Mouse (Mus musculus) limb, embryonic 14.5 days (tissue): ENCODE measurements at regions not wholly inside any gene's neighbourhood (a gene's known extent, or its start where the extent isn't known, plus 50 kb on each side); places are given as distances from the start of the nearest gene placed in this dataset.

ENCODE experiments used
- ATAC-seq: fragments of 200-750 bp; cut with Nextera tagmentation; 2 replicates; pipeline ENCODE4 v1.8.0; 2017; ENCODE audit warnings: low read depth, moderate number of reproducible peaks, moderate TSS enrichment; ENCODE audit not compliant: low FRiP score
- DNase-seq: peaks from one replicate; pipeline ENCODE4 v3.0.0-alpha.2; 2015; ENCODE audit warnings: low spot score
- H3K27ac ChIP-seq: fragments of 300-500 bp; sonication (generic); replicated peaks from 2 replicates; pipeline ENCODE4 v1.5.1; 2014; ENCODE audit warnings: low read depth, mild to moderate bottlenecking, low read length, moderate library complexity, mixed read lengths
- H3K27me3 ChIP-seq: fragments of 300-500 bp; sonication (generic); 2 replicates; pipeline ENCODE4 v1.6.1; 2014; ENCODE audit warnings: low read length, mixed read lengths; ENCODE audit not compliant: control insufficient read depth, insufficient read depth
- H3K36me3 ChIP-seq: fragments of 300-500 bp; sonication (generic); 2 replicates; pipeline ENCODE4 v1.6.1; 2014; ENCODE audit warnings: mild to moderate bottlenecking, low read length, moderate library complexity, mixed read lengths; ENCODE audit not compliant: control insufficient read depth, insufficient read depth
- H3K4me1 ChIP-seq: fragments of 300-500 bp; sonication (generic); 2 replicates; pipeline ENCODE4 v1.6.1; 2014; ENCODE audit warnings: antibody characterized with exemption, low read length, mixed read lengths; ENCODE audit not compliant: control insufficient read depth, insufficient read depth
- H3K4me2 ChIP-seq: fragments of 300-500 bp; sonication (generic); replicated peaks from 2 replicates; pipeline ENCODE4 v1.6.1; 2014; ENCODE audit warnings: low read depth, mild to moderate bottlenecking, low read length, moderate library complexity; ENCODE audit not compliant: severe bottlenecking
- H3K4me3 ChIP-seq: fragments of 300-500 bp; sonication (generic); replicated peaks from 2 replicates; pipeline ENCODE4 v1.5.1; 2014; ENCODE audit warnings: low read length
- H3K9ac ChIP-seq: fragments of 300-500 bp; sonication (generic); 2 replicates; pipeline ENCODE4 v1.6.1; 2014; ENCODE audit warnings: mild to moderate bottlenecking, low read depth, low read length, moderate library complexity; ENCODE audit not compliant: severe bottlenecking
- H3K9me3 ChIP-seq: fragments of 300-500 bp; sonication (generic); 2 replicates; pipeline ENCODE4 v1.6.1; 2016; ENCODE audit warnings: low read length; ENCODE audit not compliant: control insufficient read depth
- POLR2A ChIP-seq: fragments of 200-500 bp; IDR thresholded peaks from 2 replicates; pipeline ENCODE4 v1.8.0; 2012; ENCODE audit warnings: inconsistent platforms, mild to moderate bottlenecking, moderate library complexity, borderline replicate concordance; ENCODE audit not compliant: insufficient read depth, insufficient read length; ENCODE audit errors: extremely low read depth
- WGBS: fragments of 180-500 bp; shearing (Covaris S2); extraction: QIAGEN DNeasy Blood & Tissue Kit; methylation state at CpG from one replicate; pipeline ENCODE4 v1.1.7; 2014; 5-methylcytosine and 5-hydroxymethylcytosine counted together

GRCm38 (mm10) chr7:136838971-136839370, 55.4 kb upstream of the Mgmt start:
- peak; percentile 8 for DNase-seq
- no peak overlapping the region for H3K27ac ChIP-seq
- WGBS = 44% methylated on average over 5 of the region's 5 CpGs
- H3K27me3 ChIP-seq = no peaks in the 10 kb centered on the region
- peaks cover 12% of the 10 kb centered on the region; the same call in 1 of the 2 replicates for H3K4me1 ChIP-seq
- H3K9me3 ChIP-seq = no peaks in the 10 kb centered on the region
- ATAC-seq = no peak
- no peak for TF ChIP-seq POLR2A
- H3K4me2 ChIP-seq = no peak overlapping the region
- H3K36me3 ChIP-seq = no peaks in the 10 kb centered on the region
- no peak overlapping the region for H3K9ac ChIP-seq
- no peak overlapping the region for H3K4me3 ChIP-seq

DNA sequence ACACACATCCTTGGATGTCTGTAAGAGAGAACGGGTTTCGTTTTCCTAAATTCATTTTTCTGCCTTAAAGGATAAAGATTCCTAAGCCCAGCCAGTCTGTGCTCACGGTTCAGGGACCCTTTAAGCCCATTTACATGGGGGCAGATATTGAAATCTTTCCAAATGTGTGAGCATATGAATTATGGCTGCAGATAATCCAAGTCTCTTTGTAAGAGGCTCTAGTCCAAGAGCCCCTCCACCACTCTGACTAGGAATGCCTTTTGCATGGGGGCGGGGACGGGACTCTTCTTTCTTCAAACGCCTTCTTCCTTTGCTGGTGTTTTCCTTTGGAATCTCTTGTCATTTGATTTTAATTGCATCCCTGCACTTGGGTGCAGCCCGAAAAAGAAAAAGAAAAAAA, 54.2 kb upstream of the Mgmt start:
- Histone ChIP-seq H3K27me3 (no peaks in the 10 kb centered on the region), H3K4me2 (no peak overlapping the region), H3K4me1 (peaks cover 15% of the 10 kb centered on the region; the same call in 1 of the 2 replicates), H3K9me3 (no peaks in the 10 kb centered on the region), H3K4me3 (no peak overlapping the region), H3K27ac (no peak overlapping the region), H3K36me3 (no peaks in the 10 kb centered on the region), H3K9ac (no peak overlapping the region)
- ATAC-seq (no peak), DNase-seq (peak; percentile 32)
- WGBS = 70% methylated on average over 7 of the region's 7 CpGs
- no peak for TF ChIP-seq POLR2A

DNA sequence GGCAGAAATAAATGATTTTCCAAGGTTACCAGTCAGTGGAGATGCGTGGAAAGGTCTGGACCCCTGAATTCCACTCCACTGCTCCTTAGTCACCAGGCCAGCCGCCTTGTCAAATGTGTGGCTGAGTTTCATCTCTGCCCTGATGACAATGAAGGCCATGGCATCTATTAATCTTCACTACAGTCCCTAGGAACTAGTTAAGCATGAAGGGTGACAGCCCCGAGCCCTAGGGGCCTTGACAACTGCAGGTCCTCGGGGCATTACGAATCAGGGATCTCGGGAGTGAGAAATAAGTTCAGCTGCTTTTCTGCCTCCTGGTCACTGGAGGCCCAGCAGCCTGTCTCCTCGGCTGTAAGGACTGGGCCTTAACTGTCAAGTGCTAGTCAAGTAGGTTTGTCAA, 51.7 kb upstream of the Mgmt start:
- no peak overlapping the region for H3K27ac ChIP-seq
- no peak overlapping the region for H3K4me2 ChIP-seq
- no peak for TF ChIP-seq POLR2A
- no peaks in the 10 kb centered on the region for H3K27me3 ChIP-seq
- DNase-seq = no peak
- no peak for ATAC-seq
- no peaks in the 10 kb centered on the region for H3K36me3 ChIP-seq
- no peaks in the 10 kb centered on the region for H3K9me3 ChIP-seq
- no peak overlapping the region for H3K4me3 ChIP-seq
- peaks cover 21% of the 10 kb centered on the region for H3K4me1 ChIP-seq
- 68% methylated on average over 7 of the region's 7 CpGs for WGBS
- no peak overlapping the region for H3K9ac ChIP-seq

- no peak for TF ChIP-seq POLR2A
- no peak overlapping the region for H3K4me2 ChIP-seq
- no peaks in the 10 kb centered on the region for H3K27me3 ChIP-seq
- ATAC-seq (no peak), DNase-seq (no peak)
- no peak overlapping the region for H3K27ac ChIP-seq
- 33% methylated on average over 5 of the region's 5 CpGs for WGBS
- H3K36me3 ChIP-seq = no peaks in the 10 kb centered on the region
- H3K9ac ChIP-seq = no peak overlapping the region
- peaks cover 17% of the 10 kb centered on the region for H3K4me1 ChIP-seq
- no peaks in the 10 kb centered on the region for H3K9me3 ChIP-seq
- no peak overlapping the region for H3K4me3 ChIP-seq
These were observed 50.1 kb upstream of the Mgmt start for GRCm38 (mm10) chr7:136844282-136844681.
